Mouse (Mus musculus) MEL (cell line): ENCODE data around the gene Lep.

ENCODE experiments used
- CTCF ChIP-seq, 3 experiments: IDR thresholded peaks in 2 of 3; conservative IDR thresholded peaks in 1 of 3; 2 replicates each; pipeline ENCODE4 v1.5.1; 2011 to 2012; ENCODE audit warnings: low read length in 3 of 3, low read depth in 2 of 3, mild to moderate bottlenecking in 2 of 3, improper control_type of control experiment in 1 of 3, inconsistent platforms in 1 of 3, mixed read lengths in 1 of 3, moderate library complexity in 1 of 3; ENCODE audit not compliant: control insufficient read depth in 1 of 3, insufficient read depth in 1 of 3, poor library complexity in 1 of 3, severe bottlenecking in 1 of 3
- EP300 ChIP-seq, 2 experiments: IDR thresholded peaks; 2 replicates each; pipeline ENCODE4 v1.6.1; 2011; ENCODE audit warnings: improper control_type of control experiment in 2 of 2, low read length in 2 of 2, low read depth in 1 of 2, mild to moderate bottlenecking in 1 of 2
- ETS1 ChIP-seq: IDR thresholded peaks from 2 replicates; pipeline ENCODE4 v1.6.1; 2012; ENCODE audit warnings: low read depth, mild to moderate bottlenecking, inconsistent platforms, low read length, improper control_type of control experiment, moderate library complexity
- GATA1 ChIP-seq: IDR thresholded peaks from 2 replicates; pipeline ENCODE4 v1.6.1; 2011; ENCODE audit warnings: low read depth, low read length, improper control_type of control experiment
- JUND ChIP-seq: IDR thresholded peaks from 2 replicates; pipeline ENCODE4 v1.6.1; 2011; ENCODE audit warnings: low read depth, mild to moderate bottlenecking, improper control_type of control experiment, low read length
- MXI1 ChIP-seq: IDR thresholded peaks from 2 replicates; pipeline ENCODE4 v1.6.1; 2011; ENCODE audit warnings: mild to moderate bottlenecking, low read depth, low read length, improper control_type of control experiment
- NELFE ChIP-seq: IDR thresholded peaks from 2 replicates; pipeline ENCODE4 v1.6.1; 2011; ENCODE audit warnings: low read depth, low read length, improper control_type of control experiment
- POLR2A ChIP-seq, 2 experiments: IDR thresholded peaks; 2 replicates each; pipeline ENCODE4 v1.6.1; 2011 to 2012; ENCODE audit warnings: low read length in 2 of 2, mild to moderate bottlenecking in 2 of 2, control low read depth in 1 of 2, improper control_type of control experiment in 1 of 2, low read depth in 1 of 2, moderate library complexity in 1 of 2; ENCODE audit not compliant: control insufficient read depth in 1 of 2, insufficient read depth in 1 of 2, poor library complexity in 1 of 2
- TCF12 ChIP-seq: IDR thresholded peaks from 2 replicates; pipeline ENCODE4 v1.6.1; 2014; ENCODE audit warnings: low read depth, mild to moderate bottlenecking, inconsistent platforms, low read length, improper control_type of control experiment, moderate library complexity

DNA sequence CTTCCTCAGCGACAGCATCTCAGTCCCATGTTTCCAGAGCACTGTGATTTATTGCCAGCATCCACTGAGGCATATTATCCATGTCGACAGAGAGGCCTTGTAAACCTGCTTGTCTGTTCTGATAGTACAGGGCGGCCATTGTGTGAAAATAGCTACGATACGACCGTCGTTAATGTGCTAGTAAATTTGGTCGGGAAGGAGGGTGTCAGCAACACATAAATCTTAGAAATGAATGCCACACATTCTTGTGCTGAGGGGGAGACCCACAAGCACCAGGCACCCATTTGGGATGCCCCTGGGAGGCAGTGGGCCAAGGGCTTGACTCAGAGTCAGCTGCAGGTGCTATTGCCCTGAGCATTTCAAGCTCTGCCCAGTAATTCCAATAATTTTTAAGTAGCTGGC lies 6.4 kb downstream of the Lep start:
- TF ChIP-seq ETS1 = no peak
- no peak for TF ChIP-seq MXI1
- TF ChIP-seq POLR2A (IDR thresholded peaks at IDR 0.05; ENCODE audit: control insufficient read depth in 1 of 2, insufficient read depth in 1 of 2, low read depth in 1 of 2, low read length in 2 of 2, poor library complexity in 1 of 2) = no peak
- no peak for TF ChIP-seq EP300 (IDR thresholded peaks at IDR 0.05; ENCODE audit: low read depth in 1 of 2, low read length in 2 of 2)
- no peak for TF ChIP-seq TCF12
- no peak for TF ChIP-seq NELFE
- TF ChIP-seq GATA1 = no peak
- no peak for TF ChIP-seq JUND
- no peak for TF ChIP-seq CTCF (IDR thresholded peaks at IDR 0.05 in 2 of 3, conservative IDR thresholded peaks at IDR 0.05 in 1 of 3; ENCODE audit: control insufficient read depth in 1 of 3, insufficient read depth in 1 of 3, low read depth in 2 of 3, low read length in 3 of 3, poor library complexity in 1 of 3, severe bottlenecking in 1 of 3)
